Mouse (Mus musculus) MEL (cell line): ENCODE data around the gene Stim1. TPM values are rescaled to one million over a fixed set of nuclear protein-coding genes. Genes with fewer than 3 reads are reported as not detected.

Experiments used
- BHLHE40 ChIP-seq: IDR thresholded peaks from 2 replicates; pipeline ENCODE4 v1.6.1; 2012; ENCODE audit warnings: low read depth, mild to moderate bottlenecking, inconsistent platforms, low read length, improper control_type of control experiment, borderline replicate concordance
- CHD1 ChIP-seq: IDR thresholded peaks from 2 replicates; pipeline ENCODE4 v1.6.1; 2012; ENCODE audit warnings: low read depth, mild to moderate bottlenecking, inconsistent platforms, low read length, improper control_type of control experiment
- CHD2 ChIP-seq: IDR thresholded peaks from 2 replicates; pipeline ENCODE4 v1.6.1; 2011; ENCODE audit warnings: low read length, improper control_type of control experiment
- CTCF ChIP-seq, 3 experiments: IDR thresholded peaks in 2 of 3; conservative IDR thresholded peaks in 1 of 3; 2 replicates each; pipeline ENCODE4 v1.5.1; 2011 to 2012; ENCODE audit warnings: low read length in 3 of 3, low read depth in 2 of 3, mild to moderate bottlenecking in 2 of 3, improper control_type of control experiment in 1 of 3, inconsistent platforms in 1 of 3, mixed read lengths in 1 of 3, moderate library complexity in 1 of 3; ENCODE audit not compliant: control insufficient read depth in 1 of 3, insufficient read depth in 1 of 3, poor library complexity in 1 of 3, severe bottlenecking in 1 of 3
- E2F4 ChIP-seq: IDR thresholded peaks from 2 replicates; pipeline ENCODE4 v1.6.1; 2011; ENCODE audit warnings: low read depth, low read length, improper control_type of control experiment, borderline replicate concordance
- ETS1 ChIP-seq: IDR thresholded peaks from 2 replicates; pipeline ENCODE4 v1.6.1; 2012; ENCODE audit warnings: low read depth, mild to moderate bottlenecking, inconsistent platforms, low read length, improper control_type of control experiment, moderate library complexity
- GATA1 ChIP-seq: IDR thresholded peaks from 2 replicates; pipeline ENCODE4 v1.6.1; 2011; ENCODE audit warnings: low read depth, low read length, improper control_type of control experiment
- JUND ChIP-seq: IDR thresholded peaks from 2 replicates; pipeline ENCODE4 v1.6.1; 2011; ENCODE audit warnings: low read depth, mild to moderate bottlenecking, improper control_type of control experiment, low read length
- MAFK ChIP-seq: IDR thresholded peaks from 2 replicates; pipeline ENCODE4 v1.6.1; 2011; ENCODE audit warnings: low read depth, mild to moderate bottlenecking, low read length, improper control_type of control experiment, borderline replicate concordance
- MAZ ChIP-seq: IDR thresholded peaks from 2 replicates; pipeline ENCODE4 v1.6.1; 2012; ENCODE audit warnings: low read depth, mild to moderate bottlenecking, inconsistent platforms, low read length, improper control_type of control experiment
- MXI1 ChIP-seq: IDR thresholded peaks from 2 replicates; pipeline ENCODE4 v1.6.1; 2011; ENCODE audit warnings: mild to moderate bottlenecking, low read depth, low read length, improper control_type of control experiment
- MYB ChIP-seq: IDR thresholded peaks from 2 replicates; pipeline ENCODE4 v1.6.1; 2011; ENCODE audit warnings: mild to moderate bottlenecking, low read depth, low read length, improper control_type of control experiment
- MYC ChIP-seq: IDR thresholded peaks from 2 replicates; pipeline ENCODE4 v1.6.1; 2011; ENCODE audit warnings: low read depth, mild to moderate bottlenecking, low read length, improper control_type of control experiment, moderate library complexity
- POLR2A ChIP-seq, 2 experiments: IDR thresholded peaks; 2 replicates each; pipeline ENCODE4 v1.6.1; 2011 to 2012; ENCODE audit warnings: low read length in 2 of 2, mild to moderate bottlenecking in 2 of 2, control low read depth in 1 of 2, improper control_type of control experiment in 1 of 2, low read depth in 1 of 2, moderate library complexity in 1 of 2; ENCODE audit not compliant: control insufficient read depth in 1 of 2, insufficient read depth in 1 of 2, poor library complexity in 1 of 2
- POLR2AphosphoS2 ChIP-seq: IDR thresholded peaks from 2 replicates; pipeline ENCODE4 v1.6.1; 2011; ENCODE audit warnings: low read length, improper control_type of control experiment
- RAD21 ChIP-seq: IDR thresholded peaks from 2 replicates; pipeline ENCODE4 v1.6.1; 2011; ENCODE audit warnings: mild to moderate bottlenecking, low read depth, low read length, improper control_type of control experiment
- RCOR1 ChIP-seq: IDR thresholded peaks from 2 replicates; pipeline ENCODE4 v1.6.1; 2012; ENCODE audit warnings: low read depth, mild to moderate bottlenecking, inconsistent platforms, low read length, improper control_type of control experiment
- SIN3A ChIP-seq: IDR thresholded peaks from 2 replicates; pipeline ENCODE4 v1.6.1; 2012; ENCODE audit warnings: low read length, improper control_type of control experiment, inconsistent platforms
- SMC3 ChIP-seq: IDR thresholded peaks from 2 replicates; pipeline ENCODE4 v1.6.1; 2011; ENCODE audit warnings: low read depth, low read length, improper control_type of control experiment
- TAL1 ChIP-seq: IDR thresholded peaks from 2 replicates; pipeline ENCODE4 v1.6.1; 2012; ENCODE audit warnings: mild to moderate bottlenecking, inconsistent platforms, low read length, moderate library complexity, mixed read lengths
- TCF12 ChIP-seq: IDR thresholded peaks from 2 replicates; pipeline ENCODE4 v1.6.1; 2014; ENCODE audit warnings: low read depth, mild to moderate bottlenecking, inconsistent platforms, low read length, improper control_type of control experiment, moderate library complexity
- UBTF ChIP-seq: IDR thresholded peaks from 2 replicates; pipeline ENCODE4 v1.6.1; 2012; ENCODE audit warnings: low read depth, mild to moderate bottlenecking, inconsistent platforms, low read length, improper control_type of control experiment, moderate library complexity, borderline replicate concordance; ENCODE audit not compliant: insufficient read depth
- USF1 ChIP-seq: IDR thresholded peaks from 2 replicates; pipeline ENCODE4 v1.6.1; 2014; ENCODE audit warnings: low read depth, mild to moderate bottlenecking, inconsistent platforms, low read length, improper control_type of control experiment, moderate library complexity
- USF2 ChIP-seq, 2 experiments: IDR thresholded peaks; 2 replicates each; pipeline ENCODE4 v1.6.1; 2011 to 2012; ENCODE audit warnings: improper control_type of control experiment in 2 of 2, low read length in 2 of 2, borderline replicate concordance in 1 of 2, inconsistent platforms in 1 of 2, low read depth in 1 of 2, mild to moderate bottlenecking in 1 of 2; ENCODE audit not compliant: insufficient read depth in 1 of 2
- ZC3H11A ChIP-seq: IDR thresholded peaks from 2 replicates; pipeline ENCODE4 v1.6.1; 2012; ENCODE audit warnings: low read depth, mild to moderate bottlenecking, inconsistent platforms, low read length, improper control_type of control experiment
- ZMIZ1 ChIP-seq: IDR thresholded peaks from 2 replicates; pipeline ENCODE4 v1.6.1; 2012; ENCODE audit warnings: low read depth, mild to moderate bottlenecking, inconsistent platforms, low read length, improper control_type of control experiment, moderate library complexity
- ZNF384 ChIP-seq: IDR thresholded peaks from 2 replicates; pipeline ENCODE4 v1.6.1; 2012; ENCODE audit warnings: low read depth, mild to moderate bottlenecking, inconsistent platforms, low read length, improper control_type of control experiment
- polyA plus RNA-seq, 2 experiments: library from polyadenylated mRNA; stranded (reverse) in 1 of 2; unstranded in 1 of 2; fragments of >175 nt in 1 of 2; fragments of >200 nt in 1 of 2; gene quantifications; 2 replicates each; pipeline versions ENCODE4 v1.2.1 to v1.2.4; 2012; ENCODE audit warnings: low replicate concordance in 2 of 2, low read depth in 1 of 2; ENCODE audit not compliant: insufficient read length in 2 of 2, insufficient read depth in 1 of 2, missing spikeins in 1 of 2
- total RNA-seq: library from RNA; depleted of rRNA; stranded (reverse); fragments of 300-350 nt; gene quantifications from 2 replicates; pipeline ENCODE4 v1.2.3, GENCODE M21; 2012

Gene Stim1
- total and polyA plus RNA-seq, 3 experiments: 26.1 to 65.0 TPM; not detected in 1

DNA sequence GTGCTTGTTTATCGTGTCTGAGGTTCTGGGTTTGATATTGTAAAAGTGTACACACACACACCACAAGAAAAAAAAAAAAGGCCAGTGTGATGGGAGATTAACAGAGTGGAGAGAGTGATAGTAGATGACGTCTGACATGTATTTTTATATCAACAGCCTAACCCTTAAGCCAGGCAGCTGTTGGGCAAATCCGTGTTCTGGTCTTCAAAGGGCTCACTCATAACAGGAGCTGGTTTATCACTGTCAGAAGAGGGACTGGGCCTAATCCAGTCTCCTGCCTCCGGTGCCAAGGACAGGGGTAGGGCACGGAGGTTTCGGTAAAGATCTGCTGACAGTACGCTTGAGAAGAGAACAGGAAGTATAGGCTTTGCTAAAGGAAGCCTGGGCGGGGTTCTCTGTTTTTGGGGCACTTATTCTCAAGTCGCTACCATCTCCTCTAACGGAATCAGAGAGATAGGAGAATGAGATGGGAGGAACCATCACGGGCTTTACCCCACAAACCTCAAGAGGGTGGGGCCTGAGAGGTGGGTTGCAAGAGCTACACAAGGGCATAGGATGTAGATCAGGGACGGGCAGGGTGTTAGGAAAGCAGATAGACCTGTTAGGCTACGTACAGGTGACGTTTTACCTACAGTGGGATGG, 1.1 kb upstream of the Stim1 start (continued):
- TF ChIP-seq TCF12 (peak; percentile 82), USF2 (IDR thresholded peaks at IDR 0.05; ENCODE audit: borderline replicate concordance in 1 of 2, insufficient read depth in 1 of 2, low read depth in 1 of 2, low read length in 2 of 2) (no peak), SIN3A (peak; percentile 94), E2F4 (no peak), ZNF384 (peak; percentile 98), CHD2 (no peak), TAL1 (peak; percentile 38; the same call in 1 of the 2 replicates), CTCF (IDR thresholded peaks at IDR 0.05 in 2 of 3, conservative IDR thresholded peaks at IDR 0.05 in 1 of 3; ENCODE audit: control insufficient read depth in 1 of 3, insufficient read depth in 1 of 3, low read depth in 2 of 3, low read length in 3 of 3, poor library complexity in 1 of 3, severe bottlenecking in 1 of 3) (no peak), MAFK (peak; percentile 49; the same call in 1 of the 2 replicates), UBTF (no peak), USF1 (no peak), MYB (peak; percentile 63), POLR2AphosphoS2 (peak; percentile 61; the same call in 1 of the 2 replicates), MAZ (0 out of 2 replicates have a peak, but pooled peaks have one; percentile 73), POLR2A (IDR thresholded peaks at IDR 0.05; ENCODE audit: control insufficient read depth in 1 of 2, insufficient read depth in 1 of 2, low read depth in 1 of 2, low read length in 2 of 2, poor library complexity in 1 of 2) (peak in 1 of 2 experiments; percentile 76; a peak in 3 of 4 replicates), SMC3 (peak; percentile 28; the same call in 1 of the 2 replicates), ETS1 (peak; percentile 77), GATA1 (peak; percentile 80), MYC (peak; percentile 81; the same call in 1 of the 2 replicates), CHD1 (peak; percentile 95; the same call in 1 of the 2 replicates), ZMIZ1 (peak; percentile 91; the same call in 1 of the 2 replicates), BHLHE40 (peak; percentile 55; the same call in 1 of the 2 replicates), RCOR1 (peak; percentile 63), ZC3H11A (no peak), JUND (no peak), RAD21 (no peak), MXI1 (peak; percentile 74)
